Mouse (Mus musculus) hematopoietic stem cell, adult 5-6 weeks (primary cell): ENCODE measurements around the gene Utp6. TPM values are rescaled to one million over a fixed set of nuclear protein-coding genes. Genes with fewer than 3 reads are reported as not detected.

Source experiments
- ATAC-seq, 2 experiments: fragments of 125-278 bp in 1 of 2; replicated peaks in 1 of 2; 2 replicates each; pipeline ENCODE4 v1.8.0; 2016 to 2017; ENCODE audit warnings: inconsistent platforms in 2 of 2, mild to moderate bottlenecking in 2 of 2, moderate number of reproducible peaks in 2 of 2, low read depth in 1 of 2, moderate TSS enrichment in 1 of 2; ENCODE audit not compliant: low FRiP score in 2 of 2, poor library complexity in 2 of 2, severe bottlenecking in 2 of 2, insufficient read depth in 1 of 2, low TSS enrichment in 1 of 2
- total RNA-seq: library from RNA; stranded (forward); fragments of 172-1452, 232-1000 nt; gene quantifications from 2 replicates; pipeline ENCODE4 v1.2.3, GENCODE M21; 2017

The Utp6 gene
- total RNA-seq, 1 experiment from 2014 or later, result 141 TPM

- ATAC-seq, result no peak
Observed at GRCm38 (mm10) chr11:79967752-79968151, 5.6 kb upstream of the Utp6 start.

GRCm38 (mm10) chr11:79965896-79966295 is 3.7 kb upstream of the Utp6 start:
- ATAC-seq, result no peak

GRCm38 (mm10) chr11:79963212-79963974 is 1.2 kb upstream of the Utp6 start:
- peak; percentile 43 to 50; a peak in 2 of 4 replicates for ATAC-seq

- ATAC-seq, result no peak
Observed at GRCm38 (mm10) chr11:79962877-79963183, 640 bp upstream of the Utp6 start.

- no peak for ATAC-seq
Observed at GRCm38 (mm10) chr11:79961346-79962124, 655 bp downstream of the Utp6 start.

GRCm38 (mm10) chr11:79947265-79947664 is 14.9 kb downstream of the Utp6 start:
- no peak for ATAC-seq

- no peak for ATAC-seq
Observed at GRCm38 (mm10) chr11:79943601-79944000, 18.6 kb downstream of the Utp6 start.

GRCm38 (mm10) chr11:79943136-79943535 is 19.1 kb downstream of the Utp6 start:
- ATAC-seq, result no peak

GRCm38 (mm10) chr11:79935766-79936165 is 26.4 kb downstream of the Utp6 start:
- ATAC-seq, result no peak

GRCm38 (mm10) chr11:79922766-79923165 is 39.4 kb downstream of the Utp6 start:
- ATAC-seq, result no peak

GRCm38 (mm10) chr11:79922157-79922556 is 40.0 kb downstream of the Utp6 start:
- ATAC-seq, result peak in 1 of 2 experiments; percentile 49; a peak in 1 of 4 replicates

GRCm38 (mm10) chr11:79920505-79921025 is 41.6 kb downstream of the Utp6 start:
- ATAC-seq, result no peak

GRCm38 (mm10) chr11:79919685-79920504 is 42.3 kb downstream of the Utp6 start:
- ATAC-seq, result peak; percentile 83 to 85

GRCm38 (mm10) chr11:79915696-79916349 is 46.4 kb downstream of the Utp6 start:
- ATAC-seq, result no peak

- ATAC-seq, result peak; percentile 52 to 68
Observed at GRCm38 (mm10) chr11:79908600-79909483, 53.3 kb downstream of the Utp6 start.

- no peak for ATAC-seq
Observed at GRCm38 (mm10) chr11:79906920-79907319, 55.3 kb downstream of the Utp6 start.
